Mouse (Mus musculus): ENCODE results near the gene Gfod2. TPM values are rescaled to one million over a fixed set of nuclear protein-coding genes. Genes with fewer than 3 reads are reported as not detected.

The Gfod2 gene
- polyA plus RNA-seq, 1 experiment from 2014 or later: 2.4 TPM

DNA sequence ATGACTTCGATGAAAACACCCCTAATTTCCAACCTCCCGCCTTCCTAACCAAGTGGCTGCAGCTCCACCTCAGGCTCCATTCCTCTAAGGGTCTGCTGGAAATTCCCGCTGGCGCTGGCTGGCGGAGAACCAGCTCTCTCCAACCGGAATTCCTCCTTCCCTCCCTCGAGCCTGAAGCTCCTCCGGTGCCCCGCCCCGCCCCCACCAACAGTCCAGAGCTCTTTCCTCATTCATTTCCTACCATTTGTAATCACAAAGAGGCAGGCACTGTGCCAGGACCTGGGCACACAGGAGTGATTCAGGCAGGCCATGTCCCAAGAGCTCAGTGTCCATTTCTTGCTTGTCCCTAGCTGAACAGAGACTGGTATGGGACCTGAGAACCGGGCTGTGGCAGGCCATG, 7.9 kb downstream of the Gfod2 start:
- DNase-seq (peak; percentile 88), ATAC-seq (peak; percentile 82)
- H3K9me3 ChIP-seq (ENCODE audit: low read length): no peaks in the 10 kb centered on the region
- H3K4me3 ChIP-seq (ENCODE audit: low read depth, low read length): no peak overlapping the region
- H3K4me2 ChIP-seq (ENCODE audit: low read depth, low read length): peak overlapping the region; percentile 47; the same call in 1 of the 2 replicates
- peak overlapping the region; percentile 41 for H3K27ac ChIP-seq (ENCODE audit: low read depth)
- no peak overlapping the region for H3K9ac ChIP-seq (replicated peaks)
- peaks cover 12% of the 10 kb centered on the region for H3K4me1 ChIP-seq (ENCODE audit: insufficient read depth)
- TF ChIP-seq CTCF (IDR thresholded peaks at IDR 0.05; ENCODE audit: low read depth) (no peak), EP300 (IDR thresholded peaks at IDR 0.05; ENCODE audit: low read depth) (no peak)
- 34% methylated on average over 11 of the region's 11 CpGs for WGBS (ENCODE audit: insufficient replicate concordance)
- no peaks in the 10 kb centered on the region for H3K27me3 ChIP-seq (ENCODE audit: insufficient read depth, low read length)
- H3K36me3 ChIP-seq (replicated peaks; ENCODE audit: insufficient read depth, low read length): no peaks in the 10 kb centered on the region

DNA sequence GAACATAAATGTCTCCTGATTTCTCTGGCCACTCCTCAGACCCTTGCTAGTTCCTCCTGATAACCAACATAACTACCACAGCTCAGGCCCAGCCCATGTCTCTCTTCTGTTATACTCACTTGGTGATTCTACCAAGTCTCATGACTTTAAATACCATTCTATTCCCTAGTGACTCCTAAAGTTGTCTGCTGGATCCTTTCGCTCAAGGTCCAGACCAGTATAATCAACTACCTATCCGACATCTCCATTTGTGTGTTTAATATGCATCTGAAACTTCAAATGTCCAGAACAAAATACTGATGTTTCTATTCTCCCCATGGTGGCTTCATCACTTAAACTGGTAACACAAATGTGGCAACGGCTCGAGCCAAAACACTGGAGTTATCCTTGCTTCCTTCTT, 15.2 kb downstream of the Gfod2 start:
- H3K9me3 ChIP-seq (ENCODE audit: low read length): no peaks in the 10 kb centered on the region
- no peak overlapping the region for H3K27ac ChIP-seq (ENCODE audit: low read depth)
- H3K27me3 ChIP-seq (ENCODE audit: insufficient read depth, low read length): no peaks in the 10 kb centered on the region
- H3K4me3 ChIP-seq (ENCODE audit: low read depth, low read length): no peak overlapping the region
- no peak overlapping the region for H3K9ac ChIP-seq (replicated peaks)
- H3K4me1 ChIP-seq (ENCODE audit: insufficient read depth): peaks cover 7% of the 10 kb centered on the region
- H3K4me2 ChIP-seq (ENCODE audit: low read depth, low read length): no peak overlapping the region
- no peak for TF ChIP-seq CTCF (IDR thresholded peaks at IDR 0.05; ENCODE audit: low read depth)
- TF ChIP-seq EP300 (IDR thresholded peaks at IDR 0.05; ENCODE audit: low read depth): no peak
- no peaks in the 10 kb centered on the region for H3K36me3 ChIP-seq (replicated peaks; ENCODE audit: insufficient read depth, low read length)
- ATAC-seq: no peak
- 82% methylated on average over 4 of the region's 4 CpGs for WGBS (ENCODE audit: insufficient replicate concordance)
- DNase-seq: no peak

- Histone ChIP-seq H3K27me3 (ENCODE audit: insufficient read depth, low read length) (0 out of 2 replicates have a peak, but pooled peaks cover 3% of the 10 kb centered on the region), H3K9me3 (ENCODE audit: low read length) (no peaks in the 10 kb centered on the region), H3K4me1 (ENCODE audit: insufficient read depth) (no peaks in the 10 kb centered on the region), H3K27ac (ENCODE audit: low read depth) (no peak overlapping the region), H3K36me3 (replicated peaks; ENCODE audit: insufficient read depth, low read length) (no peaks in the 10 kb centered on the region), H3K9ac (replicated peaks) (no peak overlapping the region), H3K4me3 (ENCODE audit: low read depth, low read length) (no peak overlapping the region), H3K4me2 (ENCODE audit: low read depth, low read length) (no peak overlapping the region)
- DNase-seq (no peak), ATAC-seq (no peak)
- 82% methylated on average over 5 of the region's 5 CpGs for WGBS (ENCODE audit: insufficient replicate concordance)
- TF ChIP-seq CTCF (IDR thresholded peaks at IDR 0.05; ENCODE audit: low read depth): no peak
- no peak for TF ChIP-seq EP300 (IDR thresholded peaks at IDR 0.05; ENCODE audit: low read depth)
Measured at GRCm38 (mm10) chr8:105739216-105739615, 19.2 kb downstream of the Gfod2 start.

- H3K9me3 ChIP-seq (ENCODE audit: low read length): no peaks in the 10 kb centered on the region
- no peak overlapping the region for H3K4me3 ChIP-seq (ENCODE audit: low read depth, low read length)
- TF ChIP-seq CTCF (IDR thresholded peaks at IDR 0.05; ENCODE audit: low read depth) (no peak), EP300 (IDR thresholded peaks at IDR 0.05; ENCODE audit: low read depth) (0 out of 2 replicates have a peak, but pooled peaks have one; percentile 42)
- H3K27ac ChIP-seq (ENCODE audit: low read depth): no peak overlapping the region
- H3K9ac ChIP-seq (replicated peaks): no peak overlapping the region
- H3K36me3 ChIP-seq (replicated peaks; ENCODE audit: insufficient read depth, low read length): no peaks in the 10 kb centered on the region
- DNase-seq (no peak), ATAC-seq (no peak)
- H3K4me2 ChIP-seq (ENCODE audit: low read depth, low read length): no peak overlapping the region
- no peaks in the 10 kb centered on the region for H3K4me1 ChIP-seq (ENCODE audit: insufficient read depth)
- H3K27me3 ChIP-seq (ENCODE audit: insufficient read depth, low read length): 0 out of 2 replicates have a peak, but pooled peaks cover 3% of the 10 kb centered on the region
- WGBS (ENCODE audit: insufficient replicate concordance): 65% methylated on average over 5 of the region's 5 CpGs
Measured at GRCm38 (mm10) chr8:105732186-105732585, 26.3 kb downstream of the Gfod2 start.

- peak; percentile 27 for DNase-seq
- 54% methylated on average over 18 of the region's 18 CpGs for WGBS (ENCODE audit: insufficient replicate concordance)
Measured at GRCm38 (mm10) chr8:105727397-105728124, 30.9 kb downstream of the Gfod2 start.

DNA sequence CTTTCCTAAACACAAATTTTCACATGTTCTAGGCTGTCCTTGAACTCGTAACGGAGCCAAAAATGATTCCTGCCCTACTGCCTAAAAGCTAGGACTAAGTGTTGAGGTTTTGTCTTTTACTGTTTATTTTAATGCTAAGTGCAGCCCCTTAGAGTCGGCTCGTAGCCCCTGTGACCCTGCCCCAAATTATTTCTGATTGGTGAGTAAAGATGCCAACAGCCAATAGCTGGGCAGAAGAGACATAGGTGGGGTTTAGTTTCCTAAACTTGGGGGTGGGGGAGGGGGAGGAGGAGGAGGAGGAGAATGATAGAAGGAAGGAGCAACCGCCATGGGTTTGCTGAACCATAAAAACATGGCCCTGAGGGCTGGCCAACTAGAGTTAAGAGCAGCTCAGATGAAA, 32.7 kb downstream of the Gfod2 start:
- DNase-seq (no peak), ATAC-seq (no peak)
- no peak overlapping the region for H3K9ac ChIP-seq (replicated peaks)
- H3K9me3 ChIP-seq (ENCODE audit: low read length): no peaks in the 10 kb centered on the region
- H3K27ac ChIP-seq (ENCODE audit: low read depth): no peak overlapping the region
- H3K27me3 ChIP-seq (ENCODE audit: insufficient read depth, low read length): no peaks in the 10 kb centered on the region
- H3K36me3 ChIP-seq (replicated peaks; ENCODE audit: insufficient read depth, low read length): no peaks in the 10 kb centered on the region; the same call in 1 of the 2 replicates
- 77% methylated on average over 5 of the region's 5 CpGs for WGBS (ENCODE audit: insufficient replicate concordance)
- H3K4me3 ChIP-seq (ENCODE audit: low read depth, low read length): no peak overlapping the region
- no peaks in the 10 kb centered on the region for H3K4me1 ChIP-seq (ENCODE audit: insufficient read depth)
- no peak overlapping the region for H3K4me2 ChIP-seq (ENCODE audit: low read depth, low read length)
- TF ChIP-seq CTCF (IDR thresholded peaks at IDR 0.05; ENCODE audit: low read depth) (no peak), EP300 (IDR thresholded peaks at IDR 0.05; ENCODE audit: low read depth) (no peak)

More at GRCm38 (mm10) chr8:105727397-105728124, 30.9 kb downstream of the Gfod2 start:
- H3K4me2 ChIP-seq (ENCODE audit: low read depth, low read length): no peak overlapping the region
- no peak overlapping the region; the same call in 1 of the 2 replicates for H3K27ac ChIP-seq (ENCODE audit: low read depth)
- H3K27me3 ChIP-seq (ENCODE audit: insufficient read depth, low read length): no peaks in the 10 kb centered on the region
- no peak overlapping the region for H3K4me3 ChIP-seq (ENCODE audit: low read depth, low read length)
- peak; percentile 54; the same call in 1 of the 2 replicates for TF ChIP-seq EP300 (IDR thresholded peaks at IDR 0.05; ENCODE audit: low read depth)
- no peak for TF ChIP-seq CTCF (IDR thresholded peaks at IDR 0.05; ENCODE audit: low read depth)
- no peak overlapping the region for H3K9ac ChIP-seq (replicated peaks)
- no peaks in the 10 kb centered on the region for H3K9me3 ChIP-seq (ENCODE audit: low read length)
- no peaks in the 10 kb centered on the region; the same call in 1 of the 2 replicates for H3K36me3 ChIP-seq (replicated peaks; ENCODE audit: insufficient read depth, low read length)
- no peaks in the 10 kb centered on the region for H3K4me1 ChIP-seq (ENCODE audit: insufficient read depth)
- peak; percentile 72 for ATAC-seq

All from liver, postnatal 0 days (tissue).